Mouse (Mus musculus): ENCODE data around the gene Gm37419. TPM values are rescaled to one million over a fixed set of nuclear protein-coding genes. Genes with fewer than 3 reads are reported as not detected.

The Gm37419 gene
- not detected in 2 replicates for polyA plus RNA-seq (2015; fragmentation: Nextera tagmentation; extraction: Ambion mirVana)

DNA sequence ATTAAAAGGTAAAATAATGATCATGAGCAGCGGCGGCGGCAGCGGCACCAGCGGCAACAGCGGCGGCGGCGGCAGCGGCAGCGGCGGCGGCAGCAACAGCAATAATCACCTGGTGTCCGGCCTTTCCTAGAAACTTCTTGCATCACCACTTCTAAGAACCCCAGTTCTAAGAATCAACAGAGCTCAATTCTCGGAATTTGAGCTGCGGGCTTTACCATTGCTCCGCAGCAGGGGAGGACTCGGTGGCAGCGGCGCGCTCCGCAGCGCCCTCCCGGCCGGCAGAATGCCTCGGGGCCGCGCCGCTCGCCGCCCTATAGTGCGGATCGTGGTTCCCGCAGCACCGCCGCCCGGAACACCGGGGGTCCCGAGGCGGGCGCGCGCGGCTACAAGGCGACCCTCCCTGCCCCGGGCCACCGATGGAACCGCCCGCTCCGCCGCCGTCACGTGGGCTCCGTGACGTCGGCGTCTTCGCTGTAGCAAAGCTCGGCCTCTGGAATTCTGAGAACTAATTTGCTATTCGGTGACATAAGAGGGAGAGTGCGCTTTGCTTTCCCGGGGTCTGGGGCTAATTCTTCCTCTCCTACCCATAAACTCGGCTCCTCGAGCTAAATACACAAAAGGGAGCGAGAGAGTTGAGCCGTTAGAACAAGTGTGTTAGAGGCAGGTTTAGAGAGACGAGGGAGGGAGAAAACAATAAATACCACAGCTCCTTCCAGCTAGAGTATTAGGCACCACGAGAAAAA, at the start of gene Gm37419, which contains the start of gene Bcl6:
Gene Gm37419, plus strand, starts transcription at position 17 of the 743 bp plus-strand sequence.
Gene Bcl6, minus strand, starts transcription at position 387 of the 743 bp plus-strand sequence.
- Histone ChIP-seq H3K9ac (ENCODE audit: low read length) (peak within 1 kb of the TSS; percentile 100), H3K27ac (replicated peaks) (peak within 1 kb of the TSS; percentile 100), H3K4me1 (replicated peaks; ENCODE audit: control insufficient read depth, insufficient read depth) (peaks cover under 1% of the 10 kb centered on the region), H3K4me2 (replicated peaks; ENCODE audit: low read depth) (peak within 1 kb of the TSS; percentile 83), H3K27me3 (ENCODE audit: control insufficient read depth, insufficient read depth, low read length) (no peaks in the 10 kb centered on the region), H3K4me3 (ENCODE audit: low read depth, low read length) (peak within 1 kb of the TSS; percentile 72), H3K36me3 (ENCODE audit: control insufficient read depth, insufficient read depth, low read length) (no peaks in the 10 kb centered on the region), H3K9me3 (ENCODE audit: control insufficient read depth, low read length) (no peaks in the 10 kb centered on the region)
- ATAC-seq (ENCODE audit: low FRiP score, low TSS enrichment): peak; percentile 86
- under 1% methylated on average over 68 of the region's 68 CpGs for WGBS
- DNase-seq (ENCODE audit: low spot score): peak; percentile 88
- TF ChIP-seq EP300 (optimal IDR thresholded peaks at IDR 0.05): peak; percentile 95
- TF ChIP-seq CTCF (IDR thresholded peaks at IDR 0.05; ENCODE audit: low read depth): no peak; the same call in 1 of the 2 replicates

DNA sequence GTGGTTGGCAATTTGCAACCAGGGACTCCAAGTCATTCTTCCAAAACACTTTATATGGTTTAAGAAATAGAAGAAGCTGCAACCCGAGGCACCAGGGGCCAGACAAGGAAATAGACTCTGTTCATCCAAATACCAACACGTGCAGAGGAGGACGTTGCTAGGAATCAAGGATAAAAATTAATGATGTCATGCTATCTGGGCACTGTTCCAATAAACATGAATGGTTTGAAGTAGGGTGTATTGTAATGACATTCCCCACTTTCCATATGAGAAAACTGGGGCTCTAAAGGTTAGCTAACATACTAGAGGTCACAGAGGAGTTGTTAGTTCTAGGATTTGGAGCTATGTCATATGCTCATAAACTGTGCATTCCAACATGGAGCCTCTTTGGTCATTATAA, 43.5 kb upstream of the Gm37419 start:
- no peak for ATAC-seq (ENCODE audit: low FRiP score, low TSS enrichment)
- no peaks in the 10 kb centered on the region for H3K9me3 ChIP-seq (ENCODE audit: control insufficient read depth, low read length)
- no peak overlapping the region for H3K9ac ChIP-seq (ENCODE audit: low read length)
- H3K36me3 ChIP-seq (ENCODE audit: control insufficient read depth, insufficient read depth, low read length): no peaks in the 10 kb centered on the region
- DNase-seq (ENCODE audit: low spot score): no peak
- H3K27me3 ChIP-seq (ENCODE audit: control insufficient read depth, insufficient read depth, low read length): no peaks in the 10 kb centered on the region
- no peaks in the 10 kb centered on the region for H3K4me1 ChIP-seq (replicated peaks; ENCODE audit: control insufficient read depth, insufficient read depth)
- TF ChIP-seq CTCF (IDR thresholded peaks at IDR 0.05; ENCODE audit: low read depth): no peak
- TF ChIP-seq EP300 (optimal IDR thresholded peaks at IDR 0.05): no peak
- no peak overlapping the region for H3K27ac ChIP-seq (replicated peaks)
- H3K4me3 ChIP-seq (ENCODE audit: low read depth, low read length): no peak overlapping the region
- 23% methylated on average over 3 of the region's 3 CpGs for WGBS
- H3K4me2 ChIP-seq (replicated peaks; ENCODE audit: low read depth): no peak overlapping the region

DNA sequence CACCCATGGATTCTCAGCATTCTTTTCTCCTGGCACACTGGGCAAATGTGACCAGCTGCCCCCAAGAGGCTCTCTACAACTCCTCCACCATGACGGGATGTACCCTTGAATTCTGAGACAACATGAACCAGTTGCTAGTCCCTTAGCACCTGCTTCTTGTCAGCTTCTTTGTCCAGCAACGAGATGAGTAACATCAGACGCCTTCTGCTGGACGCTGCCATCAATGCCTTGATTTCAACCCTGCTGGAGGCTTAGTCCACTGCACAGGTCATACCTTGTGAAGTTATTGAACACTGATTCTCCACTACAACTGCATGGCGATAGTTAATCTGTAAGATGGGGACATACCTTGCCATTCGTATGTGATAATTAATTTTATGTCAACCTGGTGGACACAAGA, 40.6 kb upstream of the Gm37419 start:
- Histone ChIP-seq H3K27ac (replicated peaks) (no peak overlapping the region), H3K4me2 (replicated peaks; ENCODE audit: low read depth) (no peak overlapping the region), H3K4me3 (ENCODE audit: low read depth, low read length) (no peak overlapping the region), H3K27me3 (ENCODE audit: control insufficient read depth, insufficient read depth, low read length) (no peaks in the 10 kb centered on the region), H3K36me3 (ENCODE audit: control insufficient read depth, insufficient read depth, low read length) (no peaks in the 10 kb centered on the region), H3K9me3 (ENCODE audit: control insufficient read depth, low read length) (no peaks in the 10 kb centered on the region), H3K9ac (ENCODE audit: low read length) (no peak overlapping the region), H3K4me1 (replicated peaks; ENCODE audit: control insufficient read depth, insufficient read depth) (no peaks in the 10 kb centered on the region)
- TF ChIP-seq CTCF (IDR thresholded peaks at IDR 0.05; ENCODE audit: low read depth): no peak
- no peak for TF ChIP-seq EP300 (optimal IDR thresholded peaks at IDR 0.05)
- 91% methylated on average over 6 of the region's 6 CpGs for WGBS
- ATAC-seq (ENCODE audit: low FRiP score, low TSS enrichment): no peak
- no peak for DNase-seq (ENCODE audit: low spot score)

DNA sequence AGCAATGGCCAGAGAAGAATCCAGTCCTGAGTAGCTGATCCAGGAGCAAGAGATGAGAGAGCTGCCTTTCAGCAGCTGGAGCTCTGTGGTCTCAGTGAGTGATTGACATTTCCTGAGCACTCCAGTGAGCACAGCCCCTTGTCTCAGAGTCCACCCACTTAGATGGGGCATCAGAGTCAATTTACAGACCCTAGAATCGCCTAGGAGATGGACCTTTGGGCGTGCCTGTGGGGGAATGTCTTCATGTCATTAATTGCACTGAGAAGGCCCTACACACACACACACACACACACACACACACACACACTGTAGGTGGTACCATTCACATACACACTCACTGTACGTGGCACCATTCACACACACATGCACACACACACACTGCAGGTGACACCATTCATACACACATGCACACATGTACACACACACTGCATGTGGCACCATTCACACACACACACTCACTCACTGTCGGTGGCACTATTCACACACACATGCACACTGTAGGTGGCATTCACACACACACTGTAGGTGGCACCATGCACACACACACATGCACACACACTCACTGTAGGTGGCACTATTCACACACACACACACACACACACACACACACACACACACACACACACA, 36.1 kb upstream of the Gm37419 start:
- H3K9me3 ChIP-seq (ENCODE audit: control insufficient read depth, low read length): no peaks in the 10 kb centered on the region
- H3K4me3 ChIP-seq (ENCODE audit: low read depth, low read length): no peak overlapping the region
- H3K27ac ChIP-seq (replicated peaks): no peak overlapping the region
- DNase-seq (ENCODE audit: low spot score): no peak
- H3K36me3 ChIP-seq (ENCODE audit: control insufficient read depth, insufficient read depth, low read length): no peaks in the 10 kb centered on the region
- H3K27me3 ChIP-seq (ENCODE audit: control insufficient read depth, insufficient read depth, low read length): no peaks in the 10 kb centered on the region
- H3K9ac ChIP-seq (ENCODE audit: low read length): no peak overlapping the region
- 67% methylated on average over 4 of the region's 4 CpGs for WGBS
- H3K4me2 ChIP-seq (replicated peaks; ENCODE audit: low read depth): no peak overlapping the region
- no peaks in the 10 kb centered on the region for H3K4me1 ChIP-seq (replicated peaks; ENCODE audit: control insufficient read depth, insufficient read depth)
- peak; percentile 42; the same call in 1 of the 2 replicates for ATAC-seq (ENCODE audit: low FRiP score, low TSS enrichment)
- TF ChIP-seq EP300 (optimal IDR thresholded peaks at IDR 0.05) (no peak), CTCF (IDR thresholded peaks at IDR 0.05; ENCODE audit: low read depth) (peak; percentile 9; the same call in 1 of the 2 replicates)

DNA sequence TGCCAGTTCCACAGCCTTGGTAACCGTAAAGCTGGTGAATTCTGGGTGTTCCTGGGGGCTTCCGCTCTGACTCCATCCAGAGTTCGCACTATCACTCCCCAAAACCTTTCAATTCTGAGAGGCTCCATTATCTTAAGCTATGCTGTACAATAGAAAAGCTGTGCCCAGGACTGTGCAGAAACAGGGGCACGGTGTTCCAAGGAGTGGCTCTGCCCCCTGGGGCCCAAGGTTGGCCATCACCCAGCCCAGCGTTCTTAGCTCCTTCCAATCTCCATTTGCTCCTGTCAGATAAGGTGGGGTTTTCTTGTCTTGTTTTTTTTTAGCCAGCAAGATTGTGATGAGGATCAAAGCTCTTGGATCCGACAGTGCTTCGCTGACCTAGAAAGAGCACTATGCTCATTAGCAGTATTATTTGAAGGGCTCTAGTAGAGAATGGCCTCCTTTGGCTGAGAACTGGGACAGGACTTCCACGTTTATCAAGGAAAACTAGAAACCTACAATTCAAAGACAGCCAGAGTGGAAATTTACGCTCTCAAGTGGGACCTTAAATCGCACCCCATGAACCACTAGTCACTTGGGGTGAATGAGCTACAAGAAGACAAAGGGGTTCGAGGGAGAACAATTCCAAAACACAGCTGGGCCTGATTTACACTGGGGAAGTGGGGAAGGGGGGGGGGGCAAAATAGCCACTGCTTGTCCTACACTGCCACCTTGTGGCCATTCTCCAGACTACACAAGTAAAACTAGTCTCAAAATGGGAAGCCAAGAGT, 34.9 kb upstream of the Gm37419 start:
- Histone ChIP-seq H3K27ac (replicated peaks) (no peak overlapping the region), H3K9me3 (ENCODE audit: control insufficient read depth, low read length) (no peaks in the 10 kb centered on the region), H3K4me1 (replicated peaks; ENCODE audit: control insufficient read depth, insufficient read depth) (no peaks in the 10 kb centered on the region), H3K36me3 (ENCODE audit: control insufficient read depth, insufficient read depth, low read length) (no peaks in the 10 kb centered on the region), H3K4me3 (ENCODE audit: low read depth, low read length) (no peak overlapping the region), H3K9ac (ENCODE audit: low read length) (no peak overlapping the region), H3K4me2 (replicated peaks; ENCODE audit: low read depth) (no peak overlapping the region), H3K27me3 (ENCODE audit: control insufficient read depth, insufficient read depth, low read length) (no peaks in the 10 kb centered on the region)
- ATAC-seq (ENCODE audit: low FRiP score, low TSS enrichment): no peak
- 47% methylated on average over 11 of the region's 11 CpGs for WGBS
- peak; percentile 61 for DNase-seq (ENCODE audit: low spot score)
- TF ChIP-seq CTCF (IDR thresholded peaks at IDR 0.05; ENCODE audit: low read depth): peak; percentile 84
- TF ChIP-seq EP300 (optimal IDR thresholded peaks at IDR 0.05): no peak
